Mouse (Mus musculus): ENCODE measurements around the gene Apbb2.

DNA sequence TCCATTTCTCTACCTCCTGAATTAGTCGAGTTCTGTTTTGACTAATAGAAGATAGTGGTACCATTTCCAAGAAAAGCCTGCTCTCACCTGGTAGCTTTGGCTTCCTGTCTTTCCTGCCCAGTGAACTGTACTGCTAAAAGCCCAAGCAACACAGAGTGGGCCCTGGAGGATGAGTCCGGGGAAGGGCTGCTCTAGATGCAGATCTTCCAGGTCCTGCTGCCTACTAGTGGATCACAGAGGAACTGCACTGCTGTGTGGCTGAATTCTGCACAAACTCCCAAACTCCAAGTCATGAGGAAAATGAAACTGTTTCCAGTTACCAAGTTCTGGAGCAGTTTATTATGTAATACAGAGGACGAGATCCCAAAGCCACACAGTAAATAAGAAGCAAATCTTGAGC, 232.9 kb downstream of the Apbb2 start:
- TF ChIP-seq GATA1 (IDR thresholded peaks at IDR 0.05; ENCODE audit: borderline replicate concordance, low read length), result no peak
- TF ChIP-seq FLI1 (IDR thresholded peaks at IDR 0.05; ENCODE audit: low read length), result no peak
